Mouse (Mus musculus) cortical plate, adult 2 months (tissue): ENCODE measurements around the gene Spa17.

Experiments
- CTCF ChIP-seq: fragments of 200-500 bp; IDR thresholded peaks from 2 replicates; pipeline ENCODE4 v1.5.1; 2011; ENCODE audit warnings: mild to moderate bottlenecking, control low read depth, low read length; ENCODE audit not compliant: insufficient read depth; ENCODE audit errors: extremely low read depth
- POLR2A ChIP-seq: fragments of 200-500 bp; IDR thresholded peaks from 2 replicates; pipeline ENCODE4 v1.6.1; 2011; ENCODE audit warnings: mild to moderate bottlenecking, low read length, control low read depth; ENCODE audit not compliant: insufficient read depth; ENCODE audit errors: extremely low read depth

DNA sequence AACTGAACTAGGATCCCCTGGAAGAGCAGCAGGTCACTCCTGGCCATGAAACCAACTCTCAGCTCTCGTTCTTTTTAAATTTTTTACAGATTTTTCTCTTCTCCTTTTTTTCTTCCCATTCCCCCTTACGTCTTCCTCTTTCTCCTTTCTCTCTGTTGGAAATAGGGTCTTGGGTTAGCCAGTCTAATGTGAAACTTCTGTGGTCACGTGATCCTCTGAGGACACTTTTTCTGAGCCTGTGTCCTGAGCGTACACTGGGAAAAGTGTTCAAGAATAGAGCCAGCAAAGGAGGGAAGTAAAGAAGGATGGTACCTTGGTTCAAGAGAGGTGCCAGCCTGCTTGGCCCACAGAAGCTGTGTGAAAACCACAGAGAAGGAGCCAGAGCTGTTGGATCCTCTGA, 23.1 kb downstream of the Spa17 start:
- TF ChIP-seq POLR2A, result no peak
- no peak for TF ChIP-seq CTCF
